Mouse (Mus musculus) intestine, embryonic 16.5 days (tissue): ENCODE results near the gene Pwwp2b. TPM values are rescaled to one million over a fixed set of nuclear protein-coding genes. Genes with fewer than 3 reads are reported as not detected.
A peak's percentile ranks its signal among the peaks of the same experiment; 100 is the strongest.

Source experiments
- ATAC-seq: fragments of 200-750 bp; cut with Nextera tagmentation; 2 replicates; pipeline ENCODE4 v1.8.0; 2017; ENCODE audit warnings: moderate TSS enrichment, moderate library complexity
- H3K27ac ChIP-seq: fragments of 300-500 bp; sonication (generic); 2 replicates; pipeline ENCODE4 v1.5.1; 2014; ENCODE audit warnings: mild to moderate bottlenecking, low read length
- H3K27me3 ChIP-seq: fragments of 300-500 bp; sonication (generic); replicated peaks from 2 replicates; pipeline ENCODE4 v1.6.1; 2014; ENCODE audit warnings: low read length, control low read depth, mixed read lengths; ENCODE audit not compliant: control insufficient read depth, insufficient read depth
- H3K36me3 ChIP-seq: fragments of 300-500 bp; sonication (generic); 2 replicates; pipeline ENCODE4 v1.6.1; 2014; ENCODE audit warnings: low read length, control low read depth; ENCODE audit not compliant: control insufficient read depth, insufficient read depth
- H3K4me1 ChIP-seq: fragments of 300-500 bp; sonication (generic); 2 replicates; pipeline ENCODE4 v1.6.1; 2014; ENCODE audit warnings: low read length, control low read depth, mixed read lengths; ENCODE audit not compliant: control insufficient read depth, insufficient read depth
- H3K4me2 ChIP-seq: fragments of 300-500 bp; sonication (generic); 2 replicates; pipeline ENCODE4 v1.6.1; 2014; ENCODE audit warnings: low read depth, low read length, control low read depth
- H3K4me3 ChIP-seq: fragments of 300-500 bp; sonication (generic); 2 replicates; pipeline ENCODE4 v1.5.1; 2014; ENCODE audit warnings: mild to moderate bottlenecking, low read length
- H3K9ac ChIP-seq: fragments of 300-500 bp; sonication (generic); 2 replicates; pipeline ENCODE4 v1.6.1; 2014; ENCODE audit warnings: low read depth, low read length
- H3K9me3 ChIP-seq: fragments of 300-500 bp; sonication (generic); 2 replicates; pipeline ENCODE4 v1.6.1; 2016; ENCODE audit warnings: low read length, control low read depth; ENCODE audit not compliant: control insufficient read depth
- WGBS: fragments of 180-500 bp; shearing (Covaris S2); extraction: QIAGEN DNeasy Blood & Tissue Kit; methylation state at CpG from one replicate; pipeline ENCODE4 v1.1.7; 2014; 5-methylcytosine and 5-hydroxymethylcytosine counted together
- polyA plus RNA-seq: library from polyadenylated mRNA; unstranded; fragments of >200 nt; fragmentation: Nextera tagmentation; extraction: Ambion mirVana; gene quantifications from 2 replicates; pipeline ENCODE4 v1.2.1, GENCODE M21; 2015

The Pwwp2b gene
- polyA plus RNA-seq, 1 experiment from 2014 or later: 24.3 TPM

DNA sequence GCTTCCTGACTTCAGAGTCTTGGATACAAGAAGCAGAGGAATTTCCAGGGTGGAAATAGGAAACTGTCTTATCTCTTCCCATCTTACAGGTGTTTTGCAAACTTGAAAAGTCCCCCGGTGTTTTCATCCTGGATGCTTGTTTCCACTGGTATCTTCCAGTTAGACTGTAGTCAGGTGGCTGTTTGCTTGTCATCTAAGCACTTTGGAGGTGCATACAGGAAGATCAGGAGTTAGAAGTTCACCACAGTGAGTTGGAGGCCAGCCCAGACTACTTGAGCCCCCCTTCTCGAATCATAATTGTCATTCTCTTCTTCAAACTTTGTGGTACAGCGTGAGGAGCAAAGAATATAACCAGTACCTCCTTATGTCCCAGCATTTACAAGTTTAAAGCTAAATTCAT lies 34.1 kb upstream of the Pwwp2b start:
- WGBS: 74% methylated on average over 3 of the region's 3 CpGs
- Histone ChIP-seq H3K36me3 (no peaks in the 10 kb centered on the region), H3K9me3 (no peaks in the 10 kb centered on the region), H3K4me2 (no peak overlapping the region), H3K9ac (no peak overlapping the region), H3K4me3 (no peak overlapping the region), H3K27ac (no peak overlapping the region), H3K27me3 (no peaks in the 10 kb centered on the region), H3K4me1 (peaks cover 5% of the 10 kb centered on the region)
- ATAC-seq: no peak

DNA sequence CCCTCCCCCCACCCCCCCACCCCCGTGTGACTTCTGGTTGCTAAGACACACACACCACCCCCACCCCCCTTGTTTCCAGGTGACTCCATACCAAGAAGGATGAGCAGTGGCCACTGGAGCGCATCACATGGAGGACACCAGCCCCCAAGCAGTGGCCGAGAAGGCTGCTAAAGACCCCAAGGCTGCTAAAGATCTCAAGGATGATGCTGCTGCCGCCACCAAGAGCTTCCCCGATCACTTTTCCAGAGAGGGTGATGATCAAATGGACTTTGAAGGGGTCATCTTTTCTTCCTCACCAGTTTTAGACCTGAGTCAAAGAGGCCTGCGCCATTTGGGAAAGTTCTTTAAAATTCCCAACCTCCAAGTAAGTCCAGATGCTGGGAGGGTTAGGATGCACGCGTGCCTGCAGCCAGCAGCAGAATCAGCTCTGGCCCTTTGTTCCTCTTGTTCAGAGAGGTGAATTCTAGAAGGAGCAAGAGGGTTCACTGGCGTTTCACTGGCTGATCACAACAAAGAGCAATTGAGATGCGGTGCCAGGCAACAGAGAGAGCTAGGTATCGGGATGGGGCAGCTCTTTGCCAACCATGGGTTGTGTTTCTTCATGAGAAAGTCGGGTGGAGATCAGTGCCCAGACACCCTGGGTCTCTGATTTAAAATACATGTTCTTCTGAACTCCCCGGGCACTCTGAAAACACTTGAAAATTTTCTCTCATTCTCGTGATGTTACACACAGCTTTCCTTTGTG lies 33.5 kb upstream of the Pwwp2b start:
- no peaks in the 10 kb centered on the region for H3K36me3 ChIP-seq
- no peaks in the 10 kb centered on the region for H3K9me3 ChIP-seq
- H3K27me3 ChIP-seq: no peaks in the 10 kb centered on the region
- 81% methylated on average over 14 of the region's 14 CpGs for WGBS
- no peak overlapping the region for H3K4me3 ChIP-seq
- H3K27ac ChIP-seq: no peak overlapping the region
- peaks cover 10% of the 10 kb centered on the region for H3K4me1 ChIP-seq
- no peak for ATAC-seq
- no peak overlapping the region for H3K4me2 ChIP-seq
- H3K9ac ChIP-seq: no peak overlapping the region

DNA sequence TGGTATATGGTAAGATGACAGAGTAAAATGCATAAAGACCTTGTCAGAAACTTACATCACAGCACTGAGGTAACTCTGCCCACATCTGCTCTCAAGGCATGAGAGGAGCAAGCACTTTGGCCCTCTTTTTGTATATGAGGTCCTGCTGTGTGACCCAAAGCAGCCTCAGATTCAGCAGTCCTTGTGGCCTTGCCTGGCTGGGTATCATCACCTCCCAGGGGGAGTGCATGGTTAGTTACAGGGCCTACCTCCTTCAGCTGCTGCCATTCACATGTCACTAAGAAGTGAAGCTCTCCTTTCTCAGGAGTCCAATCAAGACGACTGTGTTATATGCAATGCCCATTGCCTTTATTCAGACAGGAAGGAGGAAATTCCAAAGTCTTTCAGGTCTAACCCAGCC lies 32.8 kb upstream of the Pwwp2b start:
- whole genome bisulfite sequencing: 71% methylated on average over 1 of the region's 1 CpGs
- Histone ChIP-seq H3K4me1 (peaks cover 12% of the 10 kb centered on the region), H3K36me3 (no peaks in the 10 kb centered on the region), H3K27ac (no peak overlapping the region), H3K9me3 (no peaks in the 10 kb centered on the region), H3K9ac (no peak overlapping the region), H3K27me3 (no peaks in the 10 kb centered on the region), H3K4me3 (no peak overlapping the region), H3K4me2 (no peak overlapping the region)
- no peak for ATAC-seq

DNA sequence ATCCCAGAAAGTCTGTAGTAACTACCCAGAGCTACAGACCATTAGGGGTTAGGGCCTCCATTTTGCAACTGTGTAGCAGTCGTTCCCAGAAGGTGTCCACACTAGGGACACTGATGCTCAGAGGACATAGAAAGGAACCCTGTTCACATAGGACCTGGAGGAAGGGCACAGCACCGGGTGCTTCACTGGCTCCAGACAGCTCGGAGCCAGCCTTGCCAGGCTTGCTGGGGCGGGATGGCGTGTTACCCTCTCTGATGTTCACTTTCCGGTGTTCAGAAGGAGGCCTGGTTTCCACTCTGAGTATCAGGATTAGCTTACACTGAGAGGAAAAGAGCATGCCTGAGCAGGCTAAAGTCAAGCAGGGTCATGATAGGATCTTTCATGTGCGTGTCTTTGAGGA lies 32.3 kb upstream of the Pwwp2b start:
- Histone ChIP-seq H3K9me3 (no peaks in the 10 kb centered on the region), H3K4me2 (no peak overlapping the region), H3K4me3 (no peak overlapping the region), H3K36me3 (no peaks in the 10 kb centered on the region), H3K4me1 (peaks cover 12% of the 10 kb centered on the region), H3K27ac (no peak overlapping the region), H3K27me3 (no peaks in the 10 kb centered on the region), H3K9ac (no peak overlapping the region)
- no peak for ATAC-seq
- 90% methylated on average over 7 of the region's 7 CpGs for WGBS

DNA sequence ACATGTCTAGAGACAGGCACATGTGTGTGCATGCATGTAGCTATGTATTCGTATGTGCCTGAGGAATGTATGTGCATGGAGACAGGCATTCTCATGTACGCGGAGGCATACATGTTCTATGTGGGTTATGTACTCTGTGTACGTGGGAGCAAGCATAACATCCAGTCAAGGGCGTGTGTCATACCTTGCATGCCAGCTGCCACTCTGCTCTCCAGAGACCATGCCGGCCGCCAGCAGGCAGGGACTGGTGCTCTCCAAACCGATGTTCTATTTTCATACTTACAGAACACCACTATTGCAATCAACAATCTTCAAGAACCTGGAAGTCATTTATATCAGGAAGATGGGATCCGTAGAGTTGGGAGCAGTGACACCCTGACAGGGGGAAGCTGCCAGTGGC lies 31.8 kb upstream of the Pwwp2b start:
- H3K4me1 ChIP-seq: peaks cover 12% of the 10 kb centered on the region
- no peak overlapping the region for H3K4me2 ChIP-seq
- no peak for ATAC-seq
- H3K27me3 ChIP-seq: no peaks in the 10 kb centered on the region
- no peaks in the 10 kb centered on the region for H3K36me3 ChIP-seq
- WGBS: 89% methylated on average over 9 of the region's 9 CpGs
- no peaks in the 10 kb centered on the region for H3K9me3 ChIP-seq
- no peak overlapping the region for H3K27ac ChIP-seq
- H3K4me3 ChIP-seq: no peak overlapping the region
- H3K9ac ChIP-seq: no peak overlapping the region

DNA sequence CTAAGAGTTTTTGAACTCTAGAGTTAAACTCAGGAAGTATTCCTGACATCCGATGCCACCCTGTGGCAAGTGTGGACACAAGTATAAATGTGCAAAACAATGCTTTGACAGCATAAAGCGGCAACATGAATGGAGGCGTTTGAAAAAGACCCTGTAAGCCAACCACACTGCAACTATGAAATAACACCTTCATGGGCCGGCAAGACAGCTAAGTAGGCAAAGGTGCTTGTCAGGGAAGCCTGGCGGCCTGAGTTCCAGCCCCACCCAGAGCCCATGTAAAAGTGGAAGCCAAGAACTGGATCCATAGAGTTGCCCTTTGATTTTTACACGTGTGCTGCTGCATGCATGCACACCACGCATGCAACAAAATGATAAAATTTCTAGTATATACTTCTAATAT lies 31.2 kb upstream of the Pwwp2b start:
- Histone ChIP-seq H3K27ac (no peak overlapping the region), H3K9ac (no peak overlapping the region), H3K27me3 (no peaks in the 10 kb centered on the region), H3K4me2 (no peak overlapping the region), H3K36me3 (no peaks in the 10 kb centered on the region), H3K4me3 (no peak overlapping the region), H3K4me1 (peaks cover 12% of the 10 kb centered on the region), H3K9me3 (no peaks in the 10 kb centered on the region)
- 84% methylated on average over 7 of the region's 7 CpGs for WGBS
- no peak for ATAC-seq

DNA sequence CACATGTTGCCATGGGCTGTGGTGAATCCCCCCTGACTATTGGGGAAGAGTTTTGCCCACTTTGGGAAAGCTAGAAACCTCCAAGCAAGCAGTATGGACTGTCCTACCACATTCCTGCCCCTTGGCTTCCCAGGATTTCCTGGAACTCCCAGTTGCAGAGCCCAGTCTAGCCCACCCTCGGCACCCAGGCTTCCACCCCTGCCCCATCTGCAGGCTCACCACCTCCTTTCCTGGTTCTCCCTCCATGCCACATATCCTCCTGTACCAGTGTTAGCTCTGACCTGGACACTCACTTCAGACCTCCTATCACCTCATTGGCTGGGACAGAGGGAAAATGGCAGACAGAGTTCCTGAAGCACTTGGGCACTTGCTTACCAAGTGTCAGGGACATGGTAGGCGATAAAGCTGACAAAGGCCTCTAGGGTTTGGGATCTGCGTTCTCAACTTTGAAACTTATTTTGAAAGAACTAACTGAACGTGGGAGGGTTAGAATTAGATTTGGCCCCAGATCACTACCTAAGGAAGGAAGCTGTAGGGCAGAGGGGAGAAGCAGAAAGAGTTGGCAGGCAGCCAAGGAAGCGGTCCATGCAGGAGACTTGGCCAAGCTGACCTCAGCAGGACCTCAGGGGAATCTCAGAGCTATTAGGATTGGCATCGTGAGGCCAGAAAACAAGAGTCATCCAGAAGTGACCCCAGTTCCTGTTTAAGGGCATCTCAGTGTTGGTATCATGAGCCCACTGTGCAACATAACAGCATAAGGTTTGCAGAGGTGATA lies 29.5 kb upstream of the Pwwp2b start:
- Histone ChIP-seq H3K9me3 (no peaks in the 10 kb centered on the region), H3K36me3 (no peaks in the 10 kb centered on the region), H3K4me3 (no peak overlapping the region), H3K27ac (peak overlapping the region; percentile 37; the same call in 1 of the 2 replicates), H3K9ac (no peak overlapping the region), H3K4me1 (peaks cover 10% of the 10 kb centered on the region; the same call in 1 of the 2 replicates), H3K27me3 (no peaks in the 10 kb centered on the region), H3K4me2 (no peak overlapping the region)
- WGBS: 58% methylated on average over 6 of the region's 6 CpGs
- no peak for ATAC-seq

DNA sequence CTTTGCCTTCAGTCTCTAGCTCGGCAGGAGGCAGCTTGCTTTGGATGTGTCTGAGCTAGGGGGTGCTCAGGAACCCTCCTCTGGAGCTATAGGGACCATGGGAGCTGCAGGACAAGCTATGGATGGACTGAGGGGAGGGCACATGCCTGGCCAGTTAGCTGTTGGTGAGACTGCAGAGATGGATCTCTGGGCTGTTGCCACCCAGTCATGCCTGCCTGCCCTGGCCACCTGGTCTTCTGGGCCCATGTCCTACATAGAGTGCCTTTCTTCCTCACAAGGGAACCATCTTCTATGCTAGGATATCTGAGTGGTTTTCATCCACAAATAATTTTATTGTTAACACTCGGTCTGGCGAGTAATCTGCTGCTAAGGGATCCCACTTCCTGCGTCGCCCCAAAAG lies 28.8 kb upstream of the Pwwp2b start:
- Histone ChIP-seq H3K4me2 (no peak overlapping the region), H3K4me1 (peaks cover 10% of the 10 kb centered on the region; the same call in 1 of the 2 replicates), H3K36me3 (no peaks in the 10 kb centered on the region), H3K27me3 (no peaks in the 10 kb centered on the region), H3K9ac (no peak overlapping the region), H3K27ac (peak overlapping the region; percentile 37; the same call in 1 of the 2 replicates), H3K9me3 (no peaks in the 10 kb centered on the region), H3K4me3 (no peak overlapping the region)
- no peak for ATAC-seq
- 74% methylated on average over 5 of the region's 5 CpGs for WGBS

DNA sequence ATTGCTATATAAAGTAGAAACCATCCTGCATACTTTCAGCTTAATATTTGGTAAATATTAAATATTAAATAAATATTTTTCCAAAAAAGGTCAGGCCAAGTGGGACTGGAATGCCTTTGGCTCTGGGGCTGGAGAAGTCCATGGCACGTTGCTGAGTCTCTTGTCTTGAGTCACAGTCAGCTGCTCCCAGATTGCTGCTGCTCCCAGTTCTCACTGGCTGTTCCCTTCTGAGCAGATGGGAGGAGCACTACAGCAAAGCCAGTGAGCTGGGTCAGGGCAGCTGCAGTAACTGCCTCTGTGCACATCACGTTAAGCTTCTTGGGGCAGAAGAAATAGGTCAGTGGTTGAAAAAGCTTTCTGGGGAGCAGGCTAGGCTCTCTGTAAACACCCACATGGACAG lies 28.0 kb upstream of the Pwwp2b start:
- no peaks in the 10 kb centered on the region for H3K9me3 ChIP-seq
- peaks cover 13% of the 10 kb centered on the region; the same call in 1 of the 2 replicates for H3K4me1 ChIP-seq
- no peaks in the 10 kb centered on the region for H3K36me3 ChIP-seq
- H3K4me3 ChIP-seq: no peak overlapping the region
- H3K27ac ChIP-seq: no peak overlapping the region
- no peak overlapping the region for H3K9ac ChIP-seq
- no peaks in the 10 kb centered on the region for H3K27me3 ChIP-seq
- H3K4me2 ChIP-seq: no peak overlapping the region
- WGBS: 29% methylated on average over 2 of the region's 2 CpGs
- ATAC-seq: peak; percentile 75
